Mouse (Mus musculus) cortical plate, adult 2 months (tissue): ENCODE data around the gene Atp6v1f. TPM values are rescaled to one million over a fixed set of nuclear protein-coding genes. Genes with fewer than 3 reads are reported as not detected.

Source experiments
- H3K27ac ChIP-seq: fragments of 200-500 bp; 2 replicates; pipeline ENCODE4 v1.5.1; 2012; ENCODE audit warnings: low read length, control low read depth, inconsistent platforms; ENCODE audit not compliant: insufficient read depth
- H3K4me1 ChIP-seq: fragments of 200-500 bp; 2 replicates; pipeline ENCODE4 v1.6.1; 2011; ENCODE audit warnings: low read length; ENCODE audit not compliant: control insufficient read depth, insufficient read depth
- H3K4me3 ChIP-seq: fragments of 200-500 bp; 2 replicates; pipeline ENCODE4 v1.5.1; 2011; ENCODE audit warnings: mild to moderate bottlenecking, low read length, control low read depth; ENCODE audit not compliant: insufficient read depth
- CTCF ChIP-seq: fragments of 200-500 bp; IDR thresholded peaks from 2 replicates; pipeline ENCODE4 v1.5.1; 2011; ENCODE audit warnings: mild to moderate bottlenecking, control low read depth, low read length; ENCODE audit not compliant: insufficient read depth; ENCODE audit errors: extremely low read depth
- POLR2A ChIP-seq: fragments of 200-500 bp; IDR thresholded peaks from 2 replicates; pipeline ENCODE4 v1.6.1; 2011; ENCODE audit warnings: mild to moderate bottlenecking, low read length, control low read depth; ENCODE audit not compliant: insufficient read depth; ENCODE audit errors: extremely low read depth
- polyA plus RNA-seq: library from polyadenylated mRNA; depleted of rRNA; stranded (reverse); fragments of >200 nt; gene quantifications from 2 replicates; pipeline ENCODE4 v1.2.3, GENCODE M21; 2012; rRNA removed

Atp6v1f gene
- 403 and 411 TPM in 2 replicates for polyA plus RNA-seq

DNA sequence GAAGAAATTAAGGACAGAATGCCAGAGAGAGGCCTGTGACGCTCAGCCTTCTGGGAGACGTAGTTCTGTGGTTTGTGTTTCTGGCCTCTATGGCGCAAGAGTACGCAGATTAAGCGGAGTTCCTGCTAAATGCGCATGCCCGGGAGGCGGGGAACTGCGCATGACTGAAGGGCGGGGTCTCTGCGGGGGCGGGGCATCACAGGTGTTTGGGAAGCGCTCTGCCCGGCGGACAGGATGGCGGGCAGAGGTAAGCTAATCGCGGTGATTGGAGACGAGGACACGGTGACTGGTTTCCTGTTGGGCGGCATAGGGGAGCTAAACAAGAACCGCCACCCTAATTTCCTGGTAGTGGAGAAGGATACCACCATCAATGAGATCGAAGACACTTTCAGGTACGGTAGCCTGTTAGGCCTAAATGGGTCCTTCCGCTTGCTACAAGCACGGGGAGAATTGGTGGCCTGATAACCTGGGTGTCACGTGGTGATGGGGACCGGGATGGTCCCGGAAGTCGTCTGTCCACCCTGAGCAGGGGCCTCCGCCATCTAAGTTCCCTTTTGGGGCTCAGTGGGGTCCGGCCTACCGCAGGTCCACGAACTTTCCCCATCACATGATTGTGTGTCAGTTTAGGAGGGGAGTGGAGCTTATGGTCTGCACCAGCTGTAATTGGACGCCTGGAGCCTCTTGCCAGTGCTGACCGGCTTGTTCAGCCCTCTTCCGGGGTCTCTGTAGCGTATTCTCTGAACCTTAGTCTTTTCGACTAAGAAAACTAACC, at the start of gene Atp6v1f:
Gene Atp6v1f (plus strand): TSS at position 136 of the 772 bp plus-strand sequence.
- TF ChIP-seq POLR2A (peak; percentile 56; the same call in 1 of the 2 replicates), CTCF (no peak)
- 0 out of 2 replicates have a peak within 1 kb of the TSS, but pooled peaks have one; percentile 11 for H3K27ac ChIP-seq
- H3K4me1 ChIP-seq = no peaks in the 10 kb centered on the region
- peak within 1 kb of the TSS; percentile 92 for H3K4me3 ChIP-seq

DNA sequence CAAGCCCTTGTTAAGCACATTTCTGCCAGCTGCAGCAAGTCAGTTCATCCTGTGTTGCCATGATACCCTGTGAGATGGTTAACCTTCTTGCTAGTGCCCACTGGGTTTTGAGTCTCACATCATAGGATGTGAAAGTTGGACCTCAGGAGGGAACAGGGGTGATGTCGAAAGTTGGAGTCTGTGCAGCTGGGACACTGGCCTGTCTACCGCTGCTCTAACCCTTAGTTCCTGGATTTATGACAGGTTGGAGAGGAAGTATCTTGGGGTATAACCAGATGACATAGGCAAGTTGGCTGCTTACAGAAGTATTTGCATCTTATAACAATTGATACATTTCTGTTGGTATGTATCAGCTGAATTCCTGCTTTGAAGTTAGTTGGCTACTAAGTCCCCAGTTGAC, 46.9 kb upstream of the Atp6v1f start:
- H3K4me1 ChIP-seq = no peaks in the 10 kb centered on the region
- TF ChIP-seq CTCF = no peak
- no peak for TF ChIP-seq POLR2A
- no peak overlapping the region for H3K4me3 ChIP-seq
- no peak overlapping the region for H3K27ac ChIP-seq

DNA sequence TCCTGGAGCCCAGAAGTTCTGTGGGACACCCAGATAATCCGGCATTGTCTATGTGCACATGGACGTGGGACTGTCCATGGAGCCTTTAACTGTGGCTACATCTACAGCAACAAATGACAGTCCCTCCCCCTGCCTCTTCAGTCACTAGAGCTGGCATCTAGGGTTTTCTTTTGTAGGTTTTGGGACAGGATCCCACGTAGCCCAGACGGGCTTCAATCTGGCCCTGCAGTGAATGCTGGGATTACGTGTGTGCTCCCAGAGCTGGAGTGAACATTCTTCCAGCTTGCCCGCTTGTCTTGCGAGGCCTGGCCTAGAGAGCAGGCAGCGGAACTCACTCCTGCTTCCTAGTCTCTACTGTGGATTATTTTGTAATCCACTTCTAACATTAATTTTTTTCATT, 42.4 kb upstream of the Atp6v1f start:
- H3K27ac ChIP-seq = no peak overlapping the region
- TF ChIP-seq CTCF (no peak), POLR2A (no peak)
- H3K4me1 ChIP-seq = no peaks in the 10 kb centered on the region
- no peak overlapping the region for H3K4me3 ChIP-seq

DNA sequence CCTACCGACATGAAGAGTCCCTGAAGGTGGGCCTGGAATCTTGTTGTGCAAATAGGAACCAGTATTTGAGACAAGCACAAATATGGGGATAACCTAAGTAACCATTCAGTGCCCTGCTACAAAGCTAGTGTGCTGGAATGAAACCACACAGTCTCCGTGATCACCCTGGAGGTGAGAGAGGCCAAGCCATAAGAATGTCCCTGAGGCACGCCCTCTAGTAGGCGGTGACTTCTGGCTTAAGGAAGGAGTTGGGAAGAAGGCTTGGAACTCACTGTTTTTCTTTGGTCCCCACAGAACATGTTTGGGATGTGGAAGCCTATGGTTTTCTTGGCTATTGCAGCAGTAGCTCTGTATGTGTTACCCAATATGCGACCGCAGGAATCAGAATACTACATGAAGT, 41.2 kb upstream of the Atp6v1f start:
- TF ChIP-seq CTCF (no peak), POLR2A (no peak)
- Histone ChIP-seq H3K4me3 (no peak overlapping the region), H3K4me1 (no peaks in the 10 kb centered on the region), H3K27ac (no peak overlapping the region)

DNA sequence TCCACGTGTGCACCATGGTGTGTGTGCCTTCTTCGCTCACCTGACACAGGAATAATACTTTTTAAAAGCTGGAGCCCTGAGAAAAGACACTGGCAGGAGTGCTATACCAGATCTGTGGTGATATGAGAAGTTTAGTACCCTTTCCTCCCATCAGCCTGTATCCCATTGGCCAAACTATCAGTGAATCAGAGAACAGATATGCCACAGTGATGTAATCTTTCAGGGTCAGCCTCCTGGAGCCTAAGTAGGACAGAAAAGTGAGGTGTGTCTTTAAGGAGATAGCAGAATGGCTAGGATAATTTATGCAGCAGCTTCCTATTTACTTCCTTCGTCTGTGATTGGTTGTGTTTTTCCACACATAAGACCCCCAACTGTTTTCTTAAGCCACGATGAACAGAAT, 39.3 kb upstream of the Atp6v1f start:
- Histone ChIP-seq H3K4me1 (no peaks in the 10 kb centered on the region), H3K27ac (no peak overlapping the region), H3K4me3 (no peak overlapping the region)
- no peak for TF ChIP-seq CTCF
- no peak for TF ChIP-seq POLR2A

DNA sequence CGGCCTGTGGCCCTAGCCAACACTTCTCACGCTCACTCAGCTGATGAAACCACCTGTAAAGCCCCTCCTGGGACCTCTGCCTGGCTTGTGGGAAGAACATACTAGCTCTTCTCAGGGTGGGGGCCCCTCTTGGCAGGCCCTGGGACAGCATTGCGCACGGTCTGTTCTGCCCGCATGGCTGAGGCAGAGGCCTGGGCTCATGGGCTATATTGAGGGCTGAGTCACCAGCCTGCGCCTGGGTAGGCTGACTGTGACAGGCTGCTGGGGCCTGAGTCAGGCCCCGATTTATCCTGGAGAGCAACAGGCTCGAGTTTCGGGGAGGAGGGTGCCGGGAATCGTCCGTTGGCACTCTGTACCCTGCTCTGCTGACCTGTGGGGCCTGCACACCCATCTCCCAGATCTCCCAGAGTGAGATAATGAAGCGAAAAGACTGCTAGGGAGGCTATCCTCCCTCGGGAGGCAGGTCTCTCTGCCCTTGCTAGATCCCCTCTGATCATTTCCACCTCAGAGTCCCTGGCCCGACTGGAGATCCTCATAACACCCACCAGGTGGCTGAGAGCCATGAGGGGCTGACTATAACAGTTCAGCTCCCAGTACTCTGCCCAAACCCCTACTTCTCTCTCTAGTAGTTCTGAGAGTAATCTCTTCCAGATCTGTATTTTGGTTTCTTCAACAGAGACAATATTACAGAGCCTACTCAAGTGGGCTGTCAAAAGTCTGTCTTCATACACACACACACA, 36.7 kb upstream of the Atp6v1f start:
- TF ChIP-seq POLR2A (no peak), CTCF (no peak)
- no peak overlapping the region for H3K27ac ChIP-seq
- no peak overlapping the region for H3K4me3 ChIP-seq
- no peaks in the 10 kb centered on the region for H3K4me1 ChIP-seq

- H3K27ac ChIP-seq = no peak overlapping the region
- no peak overlapping the region for H3K4me3 ChIP-seq
- TF ChIP-seq CTCF (no peak), POLR2A (no peak)
- no peaks in the 10 kb centered on the region for H3K4me1 ChIP-seq
Observed at GRCm38 (mm10) chr6:29431473-29431872, 36.0 kb upstream of the Atp6v1f start.

DNA sequence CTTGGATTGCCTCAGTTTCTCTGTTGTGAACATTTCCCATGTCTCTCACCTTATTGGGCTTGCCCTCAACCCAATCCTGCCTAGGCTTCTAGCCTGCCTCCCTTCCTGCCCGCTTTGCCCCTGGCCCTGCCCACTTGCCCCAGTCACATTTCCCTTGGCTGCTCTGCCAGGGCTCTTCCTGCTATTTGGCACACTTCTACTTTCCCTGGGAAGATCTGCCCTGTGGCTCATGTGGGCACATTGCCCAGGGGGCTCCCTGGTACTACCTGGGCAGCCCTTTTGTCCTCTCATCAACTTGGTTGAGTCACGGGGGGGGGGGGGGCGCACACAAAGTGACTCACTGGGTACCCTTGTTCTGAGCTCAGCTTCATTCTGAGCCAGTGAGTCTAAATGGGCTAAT, 35.4 kb upstream of the Atp6v1f start:
- H3K27ac ChIP-seq = no peak overlapping the region
- H3K4me1 ChIP-seq = no peaks in the 10 kb centered on the region
- TF ChIP-seq POLR2A = no peak
- no peak for TF ChIP-seq CTCF
- no peak overlapping the region for H3K4me3 ChIP-seq

GRCm38 (mm10) chr6:29432676-29433037, 34.9 kb upstream of the Atp6v1f start:
- H3K4me3 ChIP-seq = no peak overlapping the region; the same call in 1 of the 2 replicates
- H3K4me1 ChIP-seq = no peaks in the 10 kb centered on the region
- no peak for TF ChIP-seq CTCF
- H3K27ac ChIP-seq = no peak overlapping the region

DNA sequence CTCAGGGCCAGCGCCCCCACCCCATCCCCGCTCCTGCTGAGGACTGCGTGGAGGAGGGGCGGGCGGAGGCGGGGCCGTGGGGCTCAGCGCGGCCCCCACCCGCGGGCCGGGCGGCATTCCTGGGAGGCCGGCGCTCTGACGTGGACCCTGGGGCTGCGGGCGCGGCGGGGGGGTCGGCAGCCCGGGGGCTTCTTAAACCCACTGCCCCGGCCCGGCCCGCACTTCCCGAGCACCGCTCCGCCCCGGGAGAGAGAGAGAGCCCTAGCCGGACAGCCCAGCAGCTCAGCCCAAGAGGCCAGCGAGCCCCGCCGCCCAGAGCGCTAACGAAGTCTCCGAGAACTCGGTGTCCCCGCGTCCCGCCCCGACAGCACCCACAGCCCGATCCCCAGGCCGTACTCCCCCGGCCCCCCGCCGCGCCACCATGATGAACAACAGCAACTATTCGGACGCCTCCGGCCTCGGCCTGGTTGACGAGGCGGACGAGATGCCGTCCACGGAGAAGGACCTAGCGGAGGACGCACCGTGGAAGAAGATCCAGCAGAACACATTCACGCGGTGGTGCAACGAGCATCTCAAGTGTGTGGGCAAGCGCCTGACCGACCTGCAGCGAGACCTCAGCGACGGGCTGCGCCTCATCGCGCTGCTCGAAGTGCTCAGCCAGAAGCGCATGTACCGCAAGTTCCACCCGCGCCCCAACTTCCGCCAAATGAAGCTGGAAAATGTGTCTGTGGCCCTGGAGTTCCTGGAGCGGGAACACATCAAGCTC, 34.3 kb upstream of the Atp6v1f start, which contains the start of gene Flnc:
Gene Flnc (plus strand): TSS at position 219 of the 766 bp plus-strand sequence.
- H3K4me3 ChIP-seq = peak within 1 kb of the TSS; percentile 23
- no peak within 1 kb of the TSS for H3K27ac ChIP-seq
- TF ChIP-seq CTCF = no peak
- TF ChIP-seq POLR2A = no peak
- no peaks in the 10 kb centered on the region for H3K4me1 ChIP-seq
